Mouse (Mus musculus) lung, postnatal 0 days (tissue): ENCODE measurements around the gene Zfp607a.

Experiments used
- CTCF ChIP-seq: IDR thresholded peaks from 2 replicates; pipeline ENCODE4 v1.5.1; 2016; ENCODE audit warnings: antibody characterized with exemption, mild to moderate bottlenecking
- EP300 ChIP-seq: IDR thresholded peaks from 2 replicates; pipeline ENCODE4 v1.6.1; 2016; ENCODE audit warnings: antibody characterized with exemption, mild to moderate bottlenecking, control low read depth

GRCm38 (mm10) chr7:27860396-27861235, 3.3 kb downstream of the Zfp607a start:
- TF ChIP-seq CTCF = no peak
- TF ChIP-seq EP300 = no peak
